Mouse (Mus musculus) lung, postnatal 25 days (tissue): ENCODE results near the gene Pgap2.

ENCODE experiments used
- DNase-seq: peaks from one replicate; pipeline ENCODE4 v3.0.0; 2022; ENCODE audit warnings: low spot score

Gene Pgap2

DNA sequence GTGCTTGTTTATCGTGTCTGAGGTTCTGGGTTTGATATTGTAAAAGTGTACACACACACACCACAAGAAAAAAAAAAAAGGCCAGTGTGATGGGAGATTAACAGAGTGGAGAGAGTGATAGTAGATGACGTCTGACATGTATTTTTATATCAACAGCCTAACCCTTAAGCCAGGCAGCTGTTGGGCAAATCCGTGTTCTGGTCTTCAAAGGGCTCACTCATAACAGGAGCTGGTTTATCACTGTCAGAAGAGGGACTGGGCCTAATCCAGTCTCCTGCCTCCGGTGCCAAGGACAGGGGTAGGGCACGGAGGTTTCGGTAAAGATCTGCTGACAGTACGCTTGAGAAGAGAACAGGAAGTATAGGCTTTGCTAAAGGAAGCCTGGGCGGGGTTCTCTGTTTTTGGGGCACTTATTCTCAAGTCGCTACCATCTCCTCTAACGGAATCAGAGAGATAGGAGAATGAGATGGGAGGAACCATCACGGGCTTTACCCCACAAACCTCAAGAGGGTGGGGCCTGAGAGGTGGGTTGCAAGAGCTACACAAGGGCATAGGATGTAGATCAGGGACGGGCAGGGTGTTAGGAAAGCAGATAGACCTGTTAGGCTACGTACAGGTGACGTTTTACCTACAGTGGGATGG is 56.5 kb downstream of the Pgap2 start:
- DNase-seq = peak; percentile 57

DNA sequence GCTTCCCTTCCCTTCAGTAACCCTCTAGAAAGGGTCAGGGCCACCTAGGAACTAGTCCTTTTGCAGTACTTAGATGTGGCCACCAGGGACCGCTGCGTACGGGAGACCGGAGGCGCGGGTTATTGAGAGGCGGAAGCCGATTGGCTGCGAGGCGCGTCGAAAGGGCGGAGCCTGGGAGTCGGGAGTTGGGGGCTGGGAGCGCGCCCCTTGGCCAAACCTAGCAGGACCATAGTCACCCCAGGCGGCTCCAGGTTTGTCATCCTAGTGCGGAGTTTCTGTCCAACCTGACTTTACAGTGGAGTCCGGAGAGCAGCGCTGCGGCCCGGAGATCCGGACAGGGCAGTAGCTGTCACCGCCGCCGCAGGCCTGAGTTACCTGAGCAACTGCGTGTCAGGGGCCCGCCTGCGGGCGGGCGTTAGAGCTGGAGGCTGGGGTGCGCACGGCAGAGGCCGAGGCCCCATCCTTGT is 57.1 kb downstream of the Pgap2 start:
- peak; percentile 95 for DNase-seq

DNA sequence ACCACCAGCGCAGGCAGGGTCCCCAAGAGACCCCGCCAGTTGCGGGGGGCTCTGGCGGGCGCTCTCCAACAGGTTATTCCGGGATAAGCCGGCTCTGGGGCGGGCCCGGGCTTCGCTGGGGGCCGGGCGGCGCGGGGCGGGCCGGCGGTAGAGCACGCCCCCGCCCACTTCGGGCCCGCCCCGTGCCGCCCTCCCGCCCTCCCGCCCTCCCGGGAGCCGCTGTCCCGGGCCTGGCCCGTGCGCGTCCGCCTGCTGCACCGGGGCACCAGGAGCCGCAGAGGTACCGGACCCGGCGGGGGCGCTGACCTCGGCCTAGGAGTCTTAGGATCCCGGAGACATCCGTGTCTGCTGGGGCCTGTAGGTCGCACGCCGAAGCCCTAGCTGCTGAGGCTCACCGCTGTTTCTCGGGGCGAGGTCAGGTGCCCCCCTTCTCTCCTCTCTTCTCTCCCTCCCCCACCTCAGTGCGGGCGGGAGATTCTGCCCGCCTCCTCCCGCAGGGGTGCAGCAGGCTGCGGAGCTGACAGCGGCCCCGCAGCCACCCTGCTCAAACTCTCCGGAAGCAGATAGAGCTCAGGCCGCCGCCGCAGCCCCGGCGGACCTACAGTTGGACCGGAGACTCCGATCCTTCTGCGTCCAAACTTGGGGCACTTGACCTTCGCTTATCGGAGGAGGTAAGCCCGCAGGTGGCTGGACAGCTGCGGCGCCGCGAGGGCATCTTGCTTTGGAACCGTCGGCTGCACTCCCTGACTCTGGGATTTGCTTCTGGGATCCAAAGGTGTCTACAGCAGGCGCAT is 57.8 kb downstream of the Pgap2 start, which contains the start of gene Stim1:
Gene Stim1, plus strand, starts transcription at position 206 of the 794 bp plus-strand sequence.
- no peak for DNase-seq

DNA sequence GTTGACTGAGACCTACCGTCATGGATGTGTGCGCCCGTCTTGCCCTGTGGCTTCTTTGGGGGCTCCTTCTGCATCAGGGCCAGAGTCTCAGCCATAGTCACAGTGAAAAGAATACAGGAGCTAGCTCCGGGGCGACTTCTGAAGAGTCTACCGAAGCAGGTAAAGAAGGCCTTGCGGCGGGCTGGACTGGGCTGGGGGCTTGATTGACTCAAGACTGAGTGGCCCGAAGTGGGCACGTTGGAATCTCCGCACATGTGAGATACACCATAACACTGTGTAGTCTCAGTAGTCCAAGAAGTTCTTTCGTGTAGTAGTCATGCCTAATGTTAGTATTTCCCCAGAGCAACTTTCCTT is 58.4 kb downstream of the Pgap2 start:
- DNase-seq = no peak

DNA sequence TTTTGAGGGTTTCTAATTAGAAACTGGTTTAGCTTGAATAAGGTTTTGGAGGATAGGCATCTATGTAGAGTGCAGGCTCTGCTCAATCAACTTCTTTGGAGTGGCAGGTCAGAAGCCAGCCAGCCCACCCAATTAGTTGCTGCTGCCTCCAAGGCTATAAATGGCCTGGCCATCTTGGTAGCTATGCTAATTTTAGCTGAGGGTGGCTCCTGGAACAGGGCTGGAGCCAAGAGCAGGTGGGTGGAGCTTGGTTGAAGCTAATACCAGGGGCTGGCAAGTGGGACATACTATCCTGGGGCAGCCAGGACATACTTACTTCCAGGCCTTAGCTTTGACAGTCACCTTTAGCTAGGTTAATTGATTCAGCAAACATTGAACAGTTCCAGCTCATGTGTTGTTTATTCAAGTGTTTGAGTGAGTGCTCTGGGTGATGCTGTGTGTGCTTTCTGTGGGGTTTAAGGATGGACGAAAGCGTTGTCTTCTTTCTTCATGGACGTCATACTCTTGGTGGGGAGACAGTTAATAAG is 62.5 kb downstream of the Pgap2 start:
- no peak for DNase-seq

DNA sequence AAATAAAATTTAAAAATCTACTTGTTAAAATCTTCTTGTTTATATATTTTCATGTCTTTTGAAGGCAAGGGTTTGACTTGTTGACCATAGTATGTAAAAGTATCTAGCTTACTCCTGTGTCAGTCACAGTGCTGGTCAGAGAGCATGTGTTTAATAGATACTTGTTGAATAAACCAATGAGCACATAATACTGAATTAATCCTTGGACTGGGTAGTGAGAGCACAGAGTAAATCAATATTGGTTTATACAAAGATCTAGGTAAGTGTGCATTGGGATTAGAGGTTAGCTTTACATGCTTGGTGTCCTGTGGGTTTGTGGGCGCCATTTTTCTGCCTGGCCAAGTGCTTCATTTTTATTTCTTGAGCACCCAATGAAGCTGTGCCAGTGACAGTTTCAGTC is 71.4 kb downstream of the Pgap2 start:
- no peak for DNase-seq

DNA sequence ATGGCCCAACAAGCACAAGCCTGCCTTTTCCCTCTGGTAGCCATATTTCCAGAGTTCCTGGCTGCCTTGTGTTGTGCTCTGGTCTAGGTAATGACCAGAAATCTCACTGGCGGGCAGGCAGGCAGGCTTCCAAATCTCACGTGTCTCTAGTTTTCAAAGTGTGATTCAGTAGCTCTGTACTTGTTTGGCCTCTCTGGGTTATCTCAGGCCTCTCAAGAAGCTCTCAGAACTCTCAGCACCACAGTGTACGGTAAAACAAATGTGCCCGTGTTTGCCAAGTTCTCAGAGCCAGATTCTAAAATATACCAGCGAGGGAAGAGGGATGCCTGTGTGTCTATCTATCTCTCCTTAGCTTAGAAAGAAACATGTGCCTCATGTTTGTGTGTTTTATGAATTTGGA is 72.3 kb downstream of the Pgap2 start:
- peak; percentile 68 for DNase-seq
